Mouse (Mus musculus) embryonic fibroblast, embryonic 13.5 days (primary cell): ENCODE data around the gene Wdr31.
"Not testable (repeated sequence)": the region's sequence is repeated elsewhere in the genome, so short reads cannot be mapped to it uniquely, and the experiment has no call there.

ENCODE experiments used
- CTCF ChIP-seq: IDR thresholded peaks from 2 replicates; pipeline ENCODE4 v1.5.1; 2011; ENCODE audit warnings: mild to moderate bottlenecking, control low read depth, low read length, moderate library complexity, borderline replicate concordance; ENCODE audit not compliant: insufficient read depth
- POLR2A ChIP-seq: IDR thresholded peaks from 2 replicates; pipeline ENCODE4 v1.6.1; 2011; ENCODE audit warnings: low read depth, mild to moderate bottlenecking, control low read depth, low read length, moderate library complexity

DNA sequence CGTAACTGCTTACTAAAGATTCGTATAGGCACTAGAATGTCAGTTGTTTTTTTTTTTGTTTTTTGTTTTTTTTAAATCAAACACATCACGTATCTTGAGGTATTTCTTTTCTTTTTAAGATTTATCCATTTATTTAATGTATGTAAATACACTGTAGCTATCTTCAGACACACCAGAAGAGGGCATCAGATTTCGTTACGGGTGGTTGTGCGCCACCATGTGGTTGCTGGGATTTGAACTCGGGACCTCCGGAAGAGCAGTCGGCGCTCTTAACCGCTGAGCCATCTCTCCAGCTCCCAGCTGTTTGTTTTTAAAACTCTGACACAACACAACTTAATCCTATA is 8.9 kb upstream of the Wdr31 start:
- not testable (repeated sequence) for TF ChIP-seq CTCF, POLR2A
